Mouse (Mus musculus): ENCODE results near the gene Timm17a. TPM values are rescaled to one million over a fixed set of nuclear protein-coding genes. Genes with fewer than 3 reads are reported as not detected.

The Timm17a gene
- polyA plus RNA-seq, 1 experiment from 2014 or later = 201 TPM

Other genes with a start within 250 kb of the Timm17a start
- 0.56 and 0.75 TPM in 2 replicates for gene Lgr6, start 208.5 kb downstream of the Timm17a start, polyA plus RNA-seq (2016; fragmentation: Nextera tagmentation; extraction: Ambion mirVana)
- gene Ptpn7, start 181.1 kb downstream of the Timm17a start, polyA plus RNA-seq (2016; fragmentation: Nextera tagmentation; extraction: Ambion mirVana) = 1.4 and 1.9 TPM in 2 replicates
- gene Arl8a, start 167.0 kb downstream of the Timm17a start, polyA plus RNA-seq (2016; fragmentation: Nextera tagmentation; extraction: Ambion mirVana) = 32.7 and 42.2 TPM in 2 replicates
- not detected in 2 replicates for gene Gpr37l1, start 146.1 kb downstream of the Timm17a start, polyA plus RNA-seq (2016; fragmentation: Nextera tagmentation; extraction: Ambion mirVana)
- gene Elf3, start 55.2 kb downstream of the Timm17a start, polyA plus RNA-seq (2016; fragmentation: Nextera tagmentation; extraction: Ambion mirVana) = 8.2 and 8.8 TPM in 2 replicates
- 103 and 113 TPM in 2 replicates for gene Rnpep, start 29.7 kb downstream of the Timm17a start, polyA plus RNA-seq (2016; fragmentation: Nextera tagmentation; extraction: Ambion mirVana)
- gene Lmod1, start 11.0 kb upstream of the Timm17a start, polyA plus RNA-seq (2016; fragmentation: Nextera tagmentation; extraction: Ambion mirVana) = 0.28 and 0.39 TPM in 2 replicates
- 53.3 and 57.5 TPM in 2 replicates for gene Shisa4, start 61.5 kb upstream of the Timm17a start, polyA plus RNA-seq (2016; fragmentation: Nextera tagmentation; extraction: Ambion mirVana)
- 195 and 209 TPM in 2 replicates for gene Ipo9, start 116.7 kb upstream of the Timm17a start, polyA plus RNA-seq (2016; fragmentation: Nextera tagmentation; extraction: Ambion mirVana)